Mouse (Mus musculus): ENCODE results near the gene Pofut2. TPM values are rescaled to one million over a fixed set of nuclear protein-coding genes. Genes with fewer than 3 reads are reported as not detected.

Pofut2 gene
- total and polyA plus RNA-seq, 3 experiments = 20.3 to 24.5 TPM; not detected in 1

DNA sequence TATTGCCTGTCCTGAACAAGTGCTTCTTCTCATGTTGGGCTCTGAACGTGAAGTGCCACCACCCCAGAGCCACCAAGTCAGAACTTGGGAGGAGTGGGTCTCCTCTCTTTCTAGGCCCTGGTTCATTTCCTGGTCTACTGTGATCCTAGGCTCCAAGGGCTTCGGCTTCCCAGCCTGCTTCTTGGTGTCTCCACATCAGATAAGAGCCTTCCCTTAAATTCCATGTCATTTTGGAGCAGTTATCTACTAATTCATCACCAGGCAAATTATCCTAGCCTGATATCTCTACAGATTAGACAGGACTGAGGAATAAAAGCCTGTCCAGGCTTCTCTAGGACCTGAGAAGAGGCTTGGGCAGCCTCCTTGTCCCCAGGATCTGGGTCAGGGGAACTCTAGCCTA lies 42.7 kb upstream of the Pofut2 start:
- no peak for DNase-seq (ENCODE audit: low read depth, low spot score)
- Histone ChIP-seq H3K9me3 (replicated peaks; ENCODE audit: insufficient read depth, low read length) (no peaks in the 10 kb centered on the region), H3K27me3 (ENCODE audit: control insufficient read depth in 1 of 2, insufficient read depth in 2 of 2, low read length in 2 of 2) (no peaks in the 10 kb centered on the region), H3K79me2 (ENCODE audit: control insufficient read depth, insufficient read depth, low read length, poor library complexity) (peaks cover 2% of the 10 kb centered on the region; the same call in 1 of the 2 replicates), H3K27ac (ENCODE audit: control insufficient read depth, low read depth, low read length) (peak overlapping the region; percentile 60), H3K9ac (ENCODE audit: control insufficient read depth, low read depth, low read length, poor library complexity, severe bottlenecking) (peak overlapping the region; percentile 20; the same call in 1 of the 2 replicates), H3K4me1 (ENCODE audit: control insufficient read depth in 1 of 2, insufficient read depth in 2 of 2, low read length in 2 of 2) (peaks cover 0 to 73% of the 10 kb centered on the region in 2 experiments; a peak in 3 of 4 replicates), H3K36me3 (ENCODE audit: control insufficient read depth in 1 of 2, insufficient read depth in 2 of 2, low read length in 2 of 2) (peaks cover 0 to 35% of the 10 kb centered on the region in 2 experiments; a peak in 2 of 4 replicates), H3K4me3 (ENCODE audit: control insufficient read depth in 1 of 2, insufficient read depth in 1 of 2, low read depth in 2 of 2, low read length in 2 of 2) (no peak overlapping the region)
- TF ChIP-seq GATA1 (IDR thresholded peaks at IDR 0.05; ENCODE audit: low read depth, low read length) (peak; percentile 62), SMC3 (IDR thresholded peaks at IDR 0.05; ENCODE audit: low read depth, low read length) (no peak)

DNA sequence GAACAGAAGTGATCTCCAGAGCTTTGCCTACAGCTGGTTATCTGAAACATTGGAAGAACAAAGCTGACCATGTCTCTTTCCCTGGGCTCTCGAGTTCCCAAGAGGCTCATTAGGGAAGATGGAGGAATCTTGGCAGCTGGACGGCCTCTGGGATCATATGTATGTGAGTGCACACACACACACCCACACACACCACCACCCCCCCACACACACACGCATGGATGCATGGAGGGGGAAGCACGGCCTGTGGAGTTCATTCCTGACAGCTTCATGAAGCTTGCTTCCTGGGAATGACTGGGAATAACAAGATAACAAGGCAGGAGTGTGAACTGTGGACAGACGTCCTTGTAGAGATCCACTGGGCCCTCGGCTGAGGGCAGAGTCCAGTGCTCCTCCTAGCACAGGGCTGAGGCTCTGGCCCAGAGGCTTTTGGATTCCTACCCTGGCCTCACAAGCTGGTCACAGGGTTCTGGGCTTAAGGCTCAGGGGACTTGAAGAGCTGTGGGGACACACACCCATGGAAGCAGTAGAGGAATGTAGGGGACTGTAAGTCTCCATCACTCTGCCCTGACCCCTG lies 41.8 kb upstream of the Pofut2 start:
- peaks cover 2% of the 10 kb centered on the region for H3K79me2 ChIP-seq (ENCODE audit: control insufficient read depth, insufficient read depth, low read length, poor library complexity)
- no peaks in the 10 kb centered on the region for H3K9me3 ChIP-seq (replicated peaks; ENCODE audit: insufficient read depth, low read length)
- H3K27ac ChIP-seq (ENCODE audit: control insufficient read depth, low read depth, low read length) = peak overlapping the region; percentile 60; the same call in 1 of the 2 replicates
- no peak overlapping the region for H3K4me3 ChIP-seq (ENCODE audit: control insufficient read depth in 1 of 2, insufficient read depth in 1 of 2, low read depth in 2 of 2, low read length in 2 of 2)
- H3K4me1 ChIP-seq (ENCODE audit: control insufficient read depth in 1 of 2, insufficient read depth in 2 of 2, low read length in 2 of 2) = peaks cover 0 to 72% of the 10 kb centered on the region in 2 experiments; a peak in 3 of 4 replicates
- peaks cover 0 to 38% of the 10 kb centered on the region in 2 experiments; a peak in 2 of 4 replicates for H3K36me3 ChIP-seq (ENCODE audit: control insufficient read depth in 1 of 2, insufficient read depth in 2 of 2, low read length in 2 of 2)
- no peak for TF ChIP-seq MXI1 (IDR thresholded peaks at IDR 0.05; ENCODE audit: low read depth, low read length)
- TF ChIP-seq CHD2 (IDR thresholded peaks at IDR 0.05; ENCODE audit: low read length) = no peak
- no peak for TF ChIP-seq KAT2A (conservative IDR thresholded peaks at IDR 0.05; ENCODE audit: low read depth, low read length)
- TF ChIP-seq USF2 (IDR thresholded peaks at IDR 0.05; ENCODE audit: borderline replicate concordance in 1 of 2, insufficient read depth in 1 of 2, low read depth in 1 of 2, low read length in 2 of 2) = no peak
- no peak for TF ChIP-seq ZNF384 (IDR thresholded peaks at IDR 0.05; ENCODE audit: low read depth, low read length)
- TF ChIP-seq MEF2A (IDR thresholded peaks at IDR 0.05; ENCODE audit: extremely low read depth, insufficient replicate concordance, low read depth, low read length, poor library complexity, severe bottlenecking) = no peak
- TF ChIP-seq MYB (IDR thresholded peaks at IDR 0.05; ENCODE audit: low read depth, low read length) = no peak
- no peak for TF ChIP-seq GATA1 (IDR thresholded peaks at IDR 0.05; ENCODE audit: low read depth, low read length)
- TF ChIP-seq UBTF (IDR thresholded peaks at IDR 0.05; ENCODE audit: borderline replicate concordance, insufficient read depth, low read depth, low read length) = no peak
- TF ChIP-seq RCOR1 (IDR thresholded peaks at IDR 0.05; ENCODE audit: low read depth, low read length) = no peak
- TF ChIP-seq TAL1 (IDR thresholded peaks at IDR 0.05; ENCODE audit: low read length) = no peak
- TF ChIP-seq MYC (IDR thresholded peaks at IDR 0.05; ENCODE audit: low read depth, low read length) = no peak
- TF ChIP-seq EP300 (IDR thresholded peaks at IDR 0.05; ENCODE audit: low read depth in 1 of 2, low read length in 2 of 2) = no peak
- TF ChIP-seq SMC3 (IDR thresholded peaks at IDR 0.05; ENCODE audit: low read depth, low read length) = no peak
- no peak for TF ChIP-seq ZMIZ1 (IDR thresholded peaks at IDR 0.05; ENCODE audit: low read depth, low read length)
- no peak for TF ChIP-seq NRF1 (IDR thresholded peaks at IDR 0.05; ENCODE audit: insufficient read depth, low read depth, low read length, poor library complexity, severe bottlenecking)
- no peak for TF ChIP-seq POLR2AphosphoS2 (IDR thresholded peaks at IDR 0.05; ENCODE audit: low read length)
- no peak for TF ChIP-seq BHLHE40 (IDR thresholded peaks at IDR 0.05; ENCODE audit: borderline replicate concordance, low read depth, low read length)
- no peak for TF ChIP-seq POLR2AphosphoS5 (IDR thresholded peaks at IDR 0.05; ENCODE audit: borderline replicate concordance, low read depth, low read length)
- TF ChIP-seq CHD1 (IDR thresholded peaks at IDR 0.05; ENCODE audit: low read depth, low read length) = no peak
- no peak overlapping the region for H3K9ac ChIP-seq (ENCODE audit: control insufficient read depth, low read depth, low read length, poor library complexity, severe bottlenecking)
- no peak for DNase-seq (ENCODE audit: low read depth, low spot score)
- H3K27me3 ChIP-seq (ENCODE audit: control insufficient read depth in 1 of 2, insufficient read depth in 2 of 2, low read length in 2 of 2) = no peaks in the 10 kb centered on the region
